Mouse (Mus musculus): ENCODE measurements at regions not wholly inside any gene's neighbourhood (a gene's known extent, or its start where the extent isn't known, plus 50 kb on each side); places are given as distances from the start of the nearest gene placed in this dataset.

- DNase-seq (ENCODE audit: low read depth): no peak
Measured at GRCm38 (mm10) chr3:137100627-137101404, 240.1 kb upstream of the Emcn start.

GRCm38 (mm10) chr3:137105930-137106329, 234.9 kb upstream of the Emcn start:
- DNase-seq (ENCODE audit: low read depth): no peak

- no peak for DNase-seq (ENCODE audit: low read depth)
Measured at GRCm38 (mm10) chr3:137108197-137108596, 232.7 kb upstream of the Emcn start.

GRCm38 (mm10) chr3:137109786-137110185, 231.1 kb upstream of the Emcn start:
- DNase-seq (ENCODE audit: low read depth): no peak

GRCm38 (mm10) chr3:137110485-137110884, 230.4 kb upstream of the Emcn start:
- DNase-seq (ENCODE audit: low read depth): no peak

- DNase-seq (ENCODE audit: low read depth): no peak
Measured at GRCm38 (mm10) chr3:137129967-137130366, 210.9 kb upstream of the Emcn start.

- DNase-seq (ENCODE audit: low read depth): no peak
Measured at GRCm38 (mm10) chr3:137142041-137142440, 198.8 kb upstream of the Emcn start.

GRCm38 (mm10) chr3:137146062-137146461, 194.8 kb upstream of the Emcn start:
- DNase-seq (ENCODE audit: low read depth): no peak

- no peak for DNase-seq (ENCODE audit: low read depth)
Measured at GRCm38 (mm10) chr3:137147405-137147804, 193.5 kb upstream of the Emcn start.

GRCm38 (mm10) chr3:137150414-137151010, 190.4 kb upstream of the Emcn start:
- peak; percentile 41 for DNase-seq (ENCODE audit: low read depth)

GRCm38 (mm10) chr3:137151431-137151830, 189.4 kb upstream of the Emcn start:
- DNase-seq (ENCODE audit: low read depth): peak; percentile 11

- no peak for DNase-seq (ENCODE audit: low read depth)
Measured at GRCm38 (mm10) chr3:137153234-137153633, 187.6 kb upstream of the Emcn start.

GRCm38 (mm10) chr3:137154200-137155042, 186.4 kb upstream of the Emcn start:
- DNase-seq (ENCODE audit: low read depth): no peak

GRCm38 (mm10) chr3:137155043-137155404, 185.8 kb upstream of the Emcn start:
- no peak for DNase-seq (ENCODE audit: low read depth)

- no peak for DNase-seq (ENCODE audit: low read depth)
Measured at GRCm38 (mm10) chr3:137156250-137156975, 184.5 kb upstream of the Emcn start.

- DNase-seq (ENCODE audit: low read depth): no peak
Measured at GRCm38 (mm10) chr3:137189035-137189434, 151.8 kb upstream of the Emcn start.

- DNase-seq (ENCODE audit: low read depth): no peak
Measured at GRCm38 (mm10) chr3:137190489-137190888, 150.4 kb upstream of the Emcn start.

- DNase-seq (ENCODE audit: low read depth): no peak
Measured at GRCm38 (mm10) chr3:137191009-137191408, 149.9 kb upstream of the Emcn start.

- no peak for DNase-seq (ENCODE audit: low read depth)
Measured at GRCm38 (mm10) chr3:137193873-137194272, 147.0 kb upstream of the Emcn start.

GRCm38 (mm10) chr3:137211667-137212066, 129.2 kb upstream of the Emcn start:
- DNase-seq (ENCODE audit: low read depth): no peak

GRCm38 (mm10) chr3:137216036-137216435, 124.8 kb upstream of the Emcn start:
- DNase-seq (ENCODE audit: low read depth): no peak

- DNase-seq (ENCODE audit: low read depth): no peak
Measured at GRCm38 (mm10) chr3:137217245-137217644, 123.6 kb upstream of the Emcn start.

Measured in NIH3T3 (cell line).